Mouse (Mus musculus) limb, embryonic 14.5 days (tissue): ENCODE measurements around the gene Tceanc. TPM values are rescaled to one million over a fixed set of nuclear protein-coding genes. Genes with fewer than 3 reads are reported as not detected.

Experiments
- ATAC-seq: fragments of 200-750 bp; cut with Nextera tagmentation; 2 replicates; pipeline ENCODE4 v1.8.0; 2017; ENCODE audit warnings: low read depth, moderate number of reproducible peaks, moderate TSS enrichment; ENCODE audit not compliant: low FRiP score
- DNase-seq: peaks from one replicate; pipeline ENCODE4 v3.0.0-alpha.2; 2015; ENCODE audit warnings: low spot score
- H3K27ac ChIP-seq: fragments of 300-500 bp; sonication (generic); replicated peaks from 2 replicates; pipeline ENCODE4 v1.5.1; 2014; ENCODE audit warnings: low read depth, mild to moderate bottlenecking, low read length, moderate library complexity, mixed read lengths
- H3K27me3 ChIP-seq: fragments of 300-500 bp; sonication (generic); 2 replicates; pipeline ENCODE4 v1.6.1; 2014; ENCODE audit warnings: low read length, mixed read lengths; ENCODE audit not compliant: control insufficient read depth, insufficient read depth
- H3K36me3 ChIP-seq: fragments of 300-500 bp; sonication (generic); 2 replicates; pipeline ENCODE4 v1.6.1; 2014; ENCODE audit warnings: mild to moderate bottlenecking, low read length, moderate library complexity, mixed read lengths; ENCODE audit not compliant: control insufficient read depth, insufficient read depth
- H3K4me1 ChIP-seq: fragments of 300-500 bp; sonication (generic); 2 replicates; pipeline ENCODE4 v1.6.1; 2014; ENCODE audit warnings: antibody characterized with exemption, low read length, mixed read lengths; ENCODE audit not compliant: control insufficient read depth, insufficient read depth
- H3K4me2 ChIP-seq: fragments of 300-500 bp; sonication (generic); replicated peaks from 2 replicates; pipeline ENCODE4 v1.6.1; 2014; ENCODE audit warnings: low read depth, mild to moderate bottlenecking, low read length, moderate library complexity; ENCODE audit not compliant: severe bottlenecking
- H3K4me3 ChIP-seq: fragments of 300-500 bp; sonication (generic); replicated peaks from 2 replicates; pipeline ENCODE4 v1.5.1; 2014; ENCODE audit warnings: low read length
- H3K9ac ChIP-seq: fragments of 300-500 bp; sonication (generic); 2 replicates; pipeline ENCODE4 v1.6.1; 2014; ENCODE audit warnings: mild to moderate bottlenecking, low read depth, low read length, moderate library complexity; ENCODE audit not compliant: severe bottlenecking
- H3K9me3 ChIP-seq: fragments of 300-500 bp; sonication (generic); 2 replicates; pipeline ENCODE4 v1.6.1; 2016; ENCODE audit warnings: low read length; ENCODE audit not compliant: control insufficient read depth
- POLR2A ChIP-seq: fragments of 200-500 bp; IDR thresholded peaks from 2 replicates; pipeline ENCODE4 v1.8.0; 2012; ENCODE audit warnings: inconsistent platforms, mild to moderate bottlenecking, moderate library complexity, borderline replicate concordance; ENCODE audit not compliant: insufficient read depth, insufficient read length; ENCODE audit errors: extremely low read depth
- WGBS: fragments of 180-500 bp; shearing (Covaris S2); extraction: QIAGEN DNeasy Blood & Tissue Kit; methylation state at CpG from one replicate; pipeline ENCODE4 v1.1.7; 2014; 5-methylcytosine and 5-hydroxymethylcytosine counted together
- polyA plus RNA-seq, 2 experiments: library from polyadenylated mRNA; depleted of rRNA in 1 of 2; stranded (reverse) in 1 of 2; unstranded in 1 of 2; fragments of >200 nt; fragmentation: Nextera tagmentation in 1 of 2; extraction: Ambion mirVana in 1 of 2; gene quantifications; 2 replicates each; pipeline versions ENCODE4 v1.2.1 to v1.2.3; 2012 to 2014

Tceanc gene
- polyA plus RNA-seq, 2 experiments: 3.9 to 7.3 TPM

GRCm38 (mm10) chrX:166468321-166468720 lies 50.0 kb downstream of the Tceanc start:
- H3K36me3 ChIP-seq: no peaks in the 10 kb centered on the region; the same call in 1 of the 2 replicates
- H3K4me2 ChIP-seq: no peak overlapping the region
- H3K9me3 ChIP-seq: no peaks in the 10 kb centered on the region
- 94% methylated on average over 7 of the region's 7 CpGs for WGBS
- ATAC-seq: no peak
- DNase-seq: no peak
- H3K27ac ChIP-seq: no peak overlapping the region
- no peak overlapping the region for H3K9ac ChIP-seq
- no peaks in the 10 kb centered on the region for H3K4me1 ChIP-seq
- no peak for TF ChIP-seq POLR2A
- H3K27me3 ChIP-seq: no peaks in the 10 kb centered on the region
- H3K4me3 ChIP-seq: no peak overlapping the region

- H3K9ac ChIP-seq: no peak overlapping the region
- TF ChIP-seq POLR2A: no peak
- H3K4me2 ChIP-seq: no peak overlapping the region
- no peak overlapping the region for H3K4me3 ChIP-seq
- H3K36me3 ChIP-seq: peaks cover 4% of the 10 kb centered on the region; the same call in 1 of the 2 replicates
- no peaks in the 10 kb centered on the region for H3K4me1 ChIP-seq
- no peaks in the 10 kb centered on the region for H3K27me3 ChIP-seq
- DNase-seq (no peak), ATAC-seq (no peak)
- H3K9me3 ChIP-seq: no peaks in the 10 kb centered on the region
- 95% methylated on average over 1 of the region's 1 CpGs for WGBS
- H3K27ac ChIP-seq: no peak overlapping the region
These were observed 62.8 kb downstream of the Tceanc start for GRCm38 (mm10) chrX:166455525-166455924.

- ATAC-seq (no peak), DNase-seq (no peak)
- Histone ChIP-seq H3K4me3 (no peak overlapping the region), H3K27me3 (no peaks in the 10 kb centered on the region), H3K36me3 (peaks cover 4% of the 10 kb centered on the region; the same call in 1 of the 2 replicates), H3K9me3 (no peaks in the 10 kb centered on the region), H3K4me2 (no peak overlapping the region), H3K27ac (no peak overlapping the region), H3K4me1 (no peaks in the 10 kb centered on the region), H3K9ac (no peak overlapping the region)
- 74% methylated on average over 3 of the region's 3 CpGs for WGBS
- TF ChIP-seq POLR2A: no peak
These were observed 64.0 kb downstream of the Tceanc start for GRCm38 (mm10) chrX:166454331-166454730.

GRCm38 (mm10) chrX:166453532-166453931 lies 64.8 kb downstream of the Tceanc start:
- H3K4me2 ChIP-seq: no peak overlapping the region
- peaks cover 4% of the 10 kb centered on the region; the same call in 1 of the 2 replicates for H3K36me3 ChIP-seq
- no peak overlapping the region for H3K4me3 ChIP-seq
- H3K9me3 ChIP-seq: no peaks in the 10 kb centered on the region
- WGBS: 69% methylated on average over 6 of the region's 6 CpGs
- ATAC-seq (no peak), DNase-seq (no peak)
- H3K4me1 ChIP-seq: no peaks in the 10 kb centered on the region
- H3K27ac ChIP-seq: no peak overlapping the region
- H3K9ac ChIP-seq: no peak overlapping the region
- TF ChIP-seq POLR2A: no peak
- H3K27me3 ChIP-seq: no peaks in the 10 kb centered on the region

Other genes starting within 250 kb of the Tceanc start
- gene Trappc2, start 78.0 kb downstream of the Tceanc start, polyA plus RNA-seq (2012; rRNA removed): 10.8 and 12.3 TPM in 2 replicates
- 23.7 and 25.5 TPM in 2 replicates for gene Trappc2, start 78.0 kb downstream of the Tceanc start, polyA plus RNA-seq (2014; fragmentation: Nextera tagmentation; extraction: Ambion mirVana)
- 4.9 and 6.6 TPM in 2 replicates for gene Ofd1, start 77.9 kb downstream of the Tceanc start, polyA plus RNA-seq (2012; rRNA removed)
- gene Ofd1, start 77.9 kb downstream of the Tceanc start, polyA plus RNA-seq (2014; fragmentation: Nextera tagmentation; extraction: Ambion mirVana): 7.2 and 7.3 TPM in 2 replicates
- gene Rab9, start 38.7 kb downstream of the Tceanc start, polyA plus RNA-seq (2012; rRNA removed): 25.2 and 32.3 TPM in 2 replicates
- gene Rab9, start 38.7 kb downstream of the Tceanc start, polyA plus RNA-seq (2014; fragmentation: Nextera tagmentation; extraction: Ambion mirVana): 63.1 and 65.8 TPM in 2 replicates
- 78.6 and 86.2 TPM in 2 replicates for gene Egfl6, start 67.2 kb upstream of the Tceanc start, polyA plus RNA-seq (2012; rRNA removed)
- gene Egfl6, start 67.2 kb upstream of the Tceanc start, polyA plus RNA-seq (2014; fragmentation: Nextera tagmentation; extraction: Ambion mirVana): 97.0 and 104 TPM in 2 replicates